Mouse (Mus musculus): ENCODE measurements at regions not wholly inside any gene's neighbourhood (a gene's known extent, or its start where the extent isn't known, plus 50 kb on each side); places are given as distances from the start of the nearest gene placed in this dataset.

- Histone ChIP-seq H3K27ac (ENCODE audit: insufficient read depth, low read depth, low read length) (no peak overlapping the region), H3K4me3 (ENCODE audit: insufficient read depth, low read depth, low read length) (no peak overlapping the region), H3K4me1 (ENCODE audit: control insufficient read depth, insufficient read depth, low read length) (peaks cover 2% of the 10 kb centered on the region; the same call in 1 of the 2 replicates)
- 38% methylated on average over 1 of the region's 1 CpGs for WGBS
- TF ChIP-seq POLR2A (IDR thresholded peaks at IDR 0.05; ENCODE audit: insufficient read depth, low read depth, low read length) (no peak), CTCF (IDR thresholded peaks at IDR 0.05; ENCODE audit: insufficient read depth, low read depth, low read length) (no peak)
Measured at GRCm38 (mm10) chr3:20984146-20984545, 617.2 kb upstream of the Agtr1b start.

DNA sequence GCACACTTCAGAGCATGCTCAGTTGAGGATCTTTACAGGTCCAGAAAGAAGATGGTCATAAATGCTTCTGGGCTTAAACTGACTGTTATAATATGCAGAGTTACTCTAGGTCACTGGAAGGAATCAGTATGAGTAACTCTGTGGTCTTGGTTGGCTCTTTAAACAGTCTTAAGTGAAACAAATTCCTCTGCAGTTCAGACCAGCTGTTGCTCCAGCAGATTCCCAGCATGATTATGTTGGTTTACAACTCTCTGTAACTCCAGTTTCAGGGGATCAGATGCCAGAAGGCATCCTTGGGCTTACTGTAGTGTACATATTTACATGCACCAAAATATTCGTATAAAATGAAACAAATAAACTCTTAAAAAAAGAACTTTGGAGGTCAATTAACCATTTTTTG is 606.1 kb upstream of the Agtr1b start:
- H3K4me1 ChIP-seq (ENCODE audit: control insufficient read depth, insufficient read depth, low read length): no peaks in the 10 kb centered on the region
- 90% methylated on average over 1 of the region's 1 CpGs for WGBS
- TF ChIP-seq POLR2A (IDR thresholded peaks at IDR 0.05; ENCODE audit: insufficient read depth, low read depth, low read length): no peak
- TF ChIP-seq CTCF (IDR thresholded peaks at IDR 0.05; ENCODE audit: insufficient read depth, low read depth, low read length): no peak
- H3K4me3 ChIP-seq (ENCODE audit: insufficient read depth, low read depth, low read length): no peak overlapping the region
- H3K27ac ChIP-seq (ENCODE audit: insufficient read depth, low read depth, low read length): no peak overlapping the region
